Mouse (Mus musculus): Measurements from ENCODE around the gene Gm867.

The Gm867 gene

GRCm38 (mm10) chr10:75893089-75893750 is 47.3 kb downstream of the Gm867 start, which contains the start of gene Derl3:
Gene Derl3 (plus strand): TSS chr10:75893413.
- no peak for TF ChIP-seq GATA4 (IDR thresholded peaks at IDR 0.05; ENCODE audit: insufficient replicate concordance, low read length)

- no peak for TF ChIP-seq GATA4 (IDR thresholded peaks at IDR 0.05; ENCODE audit: insufficient replicate concordance, low read length)
Measured at GRCm38 (mm10) chr10:75889406-75890153, 50.9 kb downstream of the Gm867 start.

All from liver, adult (tissue).